Mouse (Mus musculus) midbrain, embryonic 13.5 days (tissue): ENCODE results near the gene Srp9. TPM values are rescaled to one million over a fixed set of nuclear protein-coding genes. Genes with fewer than 3 reads are reported as not detected.

Experiments used
- ATAC-seq: fragments of 200-750 bp; cut with Nextera tagmentation; 2 replicates; pipeline ENCODE4 v1.8.0; 2017; ENCODE audit warnings: mild to moderate bottlenecking, moderate TSS enrichment, moderate library complexity
- H3K27ac ChIP-seq: fragments of 300-500 bp; sonication (generic); 2 replicates; pipeline ENCODE4 v1.5.1; 2015; ENCODE audit warnings: inconsistent platforms, mild to moderate bottlenecking, moderate library complexity
- H3K27me3 ChIP-seq: fragments of 300-500 bp; sonication (generic); 2 replicates; pipeline ENCODE4 v1.6.1; 2015; ENCODE audit warnings: mild to moderate bottlenecking, inconsistent platforms
- H3K36me3 ChIP-seq: fragments of 300-500 bp; sonication (generic); 2 replicates; pipeline ENCODE4 v1.6.1; 2015; ENCODE audit warnings: mild to moderate bottlenecking, inconsistent platforms
- H3K4me1 ChIP-seq: fragments of 300-500 bp; sonication (generic); replicated peaks from 2 replicates; pipeline ENCODE4 v1.6.1; 2015; ENCODE audit warnings: inconsistent platforms
- H3K4me2 ChIP-seq: fragments of 300-500 bp; sonication (generic); replicated peaks from 2 replicates; pipeline ENCODE4 v1.6.1; 2015; ENCODE audit warnings: moderate library complexity, mild to moderate bottlenecking, inconsistent platforms
- H3K4me3 ChIP-seq: fragments of 300-500 bp; sonication (generic); replicated peaks from 2 replicates; pipeline ENCODE4 v1.5.1; 2015; ENCODE audit warnings: mild to moderate bottlenecking, inconsistent platforms
- H3K9ac ChIP-seq: fragments of 300-500 bp; sonication (generic); replicated peaks from 2 replicates; pipeline ENCODE4 v1.6.1; 2015; ENCODE audit warnings: mild to moderate bottlenecking, inconsistent platforms
- H3K9me3 ChIP-seq: fragments of 300-500 bp; sonication (generic); 2 replicates; pipeline ENCODE4 v1.6.1; 2016; ENCODE audit warnings: mild to moderate bottlenecking, inconsistent platforms
- WGBS: fragments of 180-500 bp; shearing (Covaris S2); methylation state at CpG from one replicate; pipeline ENCODE4 v1.1.7; 2015; 5-methylcytosine and 5-hydroxymethylcytosine counted together
- polyA plus RNA-seq: library from polyadenylated mRNA; unstranded; fragments of >200 nt; fragmentation: Nextera tagmentation; extraction: Ambion mirVana; gene quantifications from 2 replicates; pipeline ENCODE4 v1.2.1, GENCODE M21; 2015

The Srp9 gene
- 135 and 142 TPM in 2 replicates for polyA plus RNA-seq

DNA sequence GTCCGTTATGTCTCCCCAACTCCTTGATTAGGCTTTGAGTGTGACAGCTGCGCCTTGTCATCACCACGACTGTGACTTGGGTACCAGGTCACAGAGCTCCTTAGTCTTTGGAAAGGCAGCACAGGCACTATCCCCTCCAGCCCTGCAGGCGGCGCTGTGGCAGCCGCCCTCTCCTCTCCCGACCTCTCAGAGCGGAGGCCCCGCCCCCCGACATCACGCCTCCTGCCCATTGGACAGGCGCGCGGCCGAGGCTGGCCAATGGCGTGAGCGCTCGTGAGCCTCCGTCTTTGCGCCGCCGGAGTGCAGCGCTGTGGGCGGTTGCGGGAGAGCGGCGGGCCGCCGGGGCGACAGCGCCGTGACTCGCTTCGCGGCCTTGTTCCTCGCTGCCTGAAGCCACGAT, at the start of gene Srp9:
Srp9 (plus strand) TSS at position 232 of the 400 bp plus-strand sequence.
- WGBS, result under 1% methylated on average over 37 of the region's 37 CpGs
- Histone ChIP-seq H3K27ac (peak within 1 kb of the TSS; percentile 83), H3K4me2 (peak within 1 kb of the TSS; percentile 67), H3K4me1 (peaks cover 28% of the 10 kb centered on the region), H3K9me3 (no peaks in the 10 kb centered on the region), H3K9ac (peak within 1 kb of the TSS; percentile 86), H3K27me3 (no peaks in the 10 kb centered on the region), H3K36me3 (peaks cover 14% of the 10 kb centered on the region), H3K4me3 (peak within 1 kb of the TSS; percentile 91)
- ATAC-seq, result peak; percentile 98

DNA sequence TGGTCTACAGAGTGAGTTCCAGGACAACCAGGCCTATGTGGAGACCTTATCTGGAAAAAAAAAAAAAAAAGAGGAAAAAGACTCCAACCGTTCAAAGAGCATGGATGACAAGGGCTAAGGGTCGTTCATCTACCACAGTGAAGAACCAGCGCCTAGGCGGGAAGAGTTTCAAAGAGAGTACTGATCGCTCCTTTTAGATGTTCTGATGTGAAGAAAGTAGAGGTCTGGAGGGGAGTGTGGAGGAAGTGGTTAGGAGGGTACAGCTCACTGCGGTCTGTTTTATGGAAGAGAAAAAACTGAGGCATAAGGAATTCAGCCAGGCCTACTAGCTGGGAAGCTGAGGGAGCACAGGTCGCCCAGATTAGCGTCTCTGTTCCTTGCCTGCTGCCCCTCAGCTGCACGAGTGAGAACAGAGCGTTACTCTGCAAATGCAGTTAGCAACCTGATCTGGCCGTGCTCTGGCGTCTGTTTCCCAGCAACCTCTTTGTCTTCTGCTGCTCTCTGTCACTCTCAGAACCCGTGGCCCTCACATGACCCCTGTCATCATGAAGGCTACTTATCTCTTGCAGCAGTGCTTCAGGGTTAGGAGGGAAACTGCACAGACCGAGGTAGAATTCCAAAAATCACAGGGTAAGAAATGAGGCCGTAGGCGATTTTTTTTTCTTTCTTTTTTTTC, 42.7 kb upstream of the Srp9 start:
- no peak overlapping the region for H3K4me3 ChIP-seq
- peaks cover 12% of the 10 kb centered on the region for H3K4me1 ChIP-seq
- peaks cover 7% of the 10 kb centered on the region; the same call in 1 of the 2 replicates for H3K9me3 ChIP-seq
- H3K27ac ChIP-seq, result peak overlapping the region; percentile 48
- no peaks in the 10 kb centered on the region for H3K36me3 ChIP-seq
- ATAC-seq, result peak; percentile 37; the same call in 1 of the 2 replicates
- H3K9ac ChIP-seq, result peak overlapping the region; percentile 29; the same call in 1 of the 2 replicates
- peak overlapping the region; percentile 24 for H3K4me2 ChIP-seq
- H3K27me3 ChIP-seq, result no peaks in the 10 kb centered on the region
- WGBS, result 28% methylated on average over 16 of the region's 16 CpGs

DNA sequence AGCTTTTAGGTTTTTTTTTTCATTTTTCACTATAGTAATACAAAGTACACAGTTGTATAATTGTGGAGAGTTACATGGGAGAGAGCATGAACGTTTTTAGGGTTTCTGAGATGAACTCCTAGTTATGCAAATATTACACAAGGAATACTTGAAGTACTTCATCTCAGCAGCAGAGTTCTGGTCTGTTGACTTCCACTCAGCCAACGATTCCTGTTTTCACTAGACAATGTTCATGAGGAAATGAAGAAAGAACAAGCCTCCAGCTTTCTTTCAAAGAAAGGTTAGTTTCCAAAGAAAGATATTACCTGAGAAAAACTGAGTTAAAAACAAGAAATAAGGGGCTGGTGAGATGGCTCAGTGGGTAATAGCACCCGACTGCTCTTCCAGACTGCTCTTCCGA, 41.1 kb upstream of the Srp9 start:
- no peak overlapping the region for H3K4me3 ChIP-seq
- peaks cover 2% of the 10 kb centered on the region; the same call in 1 of the 2 replicates for H3K9me3 ChIP-seq
- no peak for ATAC-seq
- peaks cover 21% of the 10 kb centered on the region for H3K4me1 ChIP-seq
- 88% methylated on average over 4 of the region's 4 CpGs for WGBS
- H3K9ac ChIP-seq, result no peak overlapping the region
- no peaks in the 10 kb centered on the region for H3K36me3 ChIP-seq
- no peaks in the 10 kb centered on the region for H3K27me3 ChIP-seq
- H3K27ac ChIP-seq, result no peak overlapping the region
- H3K4me2 ChIP-seq, result no peak overlapping the region

DNA sequence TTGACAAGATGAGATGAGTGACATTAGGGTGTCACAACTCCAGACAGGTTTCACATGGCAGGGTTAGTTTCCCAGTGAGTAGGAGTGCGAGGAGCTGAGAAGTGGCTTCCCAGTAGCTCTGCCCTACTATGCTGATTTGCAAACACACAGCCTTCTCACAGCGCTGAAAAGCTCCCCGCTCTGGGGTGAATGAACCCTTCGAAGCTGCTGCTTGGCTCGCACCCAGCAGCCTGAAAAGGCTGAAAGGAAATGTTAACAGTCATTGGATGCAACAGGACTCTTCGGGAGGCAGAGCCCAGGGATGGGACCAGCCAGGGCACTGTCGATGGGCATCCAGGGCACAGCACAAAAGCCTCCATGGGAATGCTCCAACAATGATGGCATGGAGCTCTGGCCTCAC, 37.8 kb upstream of the Srp9 start:
- Histone ChIP-seq H3K9ac (no peak overlapping the region), H3K36me3 (no peaks in the 10 kb centered on the region), H3K27ac (peak overlapping the region; percentile 3; the same call in 1 of the 2 replicates), H3K4me2 (no peak overlapping the region), H3K4me1 (peaks cover 47% of the 10 kb centered on the region), H3K4me3 (no peak overlapping the region), H3K27me3 (no peaks in the 10 kb centered on the region), H3K9me3 (no peaks in the 10 kb centered on the region)
- 38% methylated on average over 7 of the region's 7 CpGs for WGBS
- ATAC-seq, result 0 out of 2 replicates have a peak, but pooled peaks have one; percentile 29

DNA sequence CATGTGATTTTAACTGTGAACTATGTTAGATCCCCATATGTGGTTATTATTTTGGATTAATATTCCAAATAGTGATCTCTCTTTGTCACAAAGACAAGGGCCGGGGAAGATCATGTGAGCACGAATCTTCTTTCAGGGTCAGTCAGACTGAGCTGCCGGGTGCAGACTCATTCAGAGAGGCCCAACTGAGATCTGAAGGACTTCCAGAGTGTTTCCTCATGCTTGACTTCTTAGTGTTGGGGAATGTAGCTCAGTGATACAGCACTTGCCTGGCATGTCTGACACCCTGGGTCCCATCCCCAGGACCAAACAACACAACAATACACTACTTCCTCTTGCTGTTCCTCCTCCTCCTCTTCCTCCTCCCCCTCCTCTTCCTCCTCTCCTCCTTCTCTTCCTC, 37.2 kb upstream of the Srp9 start:
- Histone ChIP-seq H3K36me3 (no peaks in the 10 kb centered on the region), H3K4me1 (peaks cover 42% of the 10 kb centered on the region), H3K27me3 (no peaks in the 10 kb centered on the region), H3K4me3 (no peak overlapping the region), H3K9ac (no peak overlapping the region), H3K9me3 (no peaks in the 10 kb centered on the region), H3K4me2 (no peak overlapping the region), H3K27ac (no peak overlapping the region)
- WGBS, result 78% methylated on average over 3 of the region's 3 CpGs
- ATAC-seq, result no peak

DNA sequence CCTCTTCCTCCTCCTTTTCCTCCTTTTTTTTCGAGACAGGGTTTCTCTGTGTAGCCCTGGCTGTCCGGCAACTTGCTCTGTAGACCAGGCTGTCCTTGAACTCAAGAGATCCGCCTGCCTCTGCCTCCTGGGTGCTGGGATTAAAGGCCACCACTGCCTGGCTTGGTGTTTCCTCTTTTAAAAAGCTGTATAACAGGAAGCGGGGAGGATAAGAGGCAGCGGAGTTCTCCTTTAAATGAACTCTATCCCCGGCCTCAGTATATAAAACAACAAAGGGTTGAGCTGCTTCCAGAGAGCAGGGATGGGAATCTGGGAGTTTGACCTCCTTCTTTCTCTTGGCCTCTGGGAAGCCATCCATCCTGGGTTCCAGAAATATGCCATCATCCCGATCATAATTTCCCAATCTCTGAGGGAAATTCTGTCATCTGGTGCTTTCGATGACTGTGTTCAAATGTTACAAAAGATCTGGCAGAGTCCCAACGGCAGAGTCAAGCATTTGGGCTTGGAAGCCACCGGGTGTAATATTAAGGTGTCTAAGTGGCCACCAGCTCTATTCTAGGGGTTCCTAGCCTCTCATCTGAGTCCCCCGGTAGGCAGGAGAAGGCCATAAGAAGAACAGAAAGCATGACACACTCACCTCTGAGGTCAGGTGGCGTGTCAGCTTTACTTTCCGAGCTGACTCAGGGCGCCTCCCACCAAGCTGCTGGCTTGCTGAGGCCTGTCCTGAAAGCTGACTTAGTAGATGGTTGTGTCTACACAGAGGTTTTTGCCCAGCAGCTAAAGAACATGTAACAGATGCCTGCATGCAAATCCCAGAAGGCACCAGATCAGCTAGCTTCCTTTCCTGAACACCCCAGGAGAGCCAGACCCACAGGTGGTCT, 36.5 kb upstream of the Srp9 start:
- Histone ChIP-seq H3K4me1 (peaks cover 42% of the 10 kb centered on the region), H3K36me3 (no peaks in the 10 kb centered on the region), H3K27ac (no peak overlapping the region), H3K9ac (no peak overlapping the region), H3K9me3 (no peaks in the 10 kb centered on the region), H3K4me2 (no peak overlapping the region), H3K27me3 (no peaks in the 10 kb centered on the region), H3K4me3 (no peak overlapping the region)
- no peak for ATAC-seq
- WGBS, result 92% methylated on average over 14 of the region's 14 CpGs

DNA sequence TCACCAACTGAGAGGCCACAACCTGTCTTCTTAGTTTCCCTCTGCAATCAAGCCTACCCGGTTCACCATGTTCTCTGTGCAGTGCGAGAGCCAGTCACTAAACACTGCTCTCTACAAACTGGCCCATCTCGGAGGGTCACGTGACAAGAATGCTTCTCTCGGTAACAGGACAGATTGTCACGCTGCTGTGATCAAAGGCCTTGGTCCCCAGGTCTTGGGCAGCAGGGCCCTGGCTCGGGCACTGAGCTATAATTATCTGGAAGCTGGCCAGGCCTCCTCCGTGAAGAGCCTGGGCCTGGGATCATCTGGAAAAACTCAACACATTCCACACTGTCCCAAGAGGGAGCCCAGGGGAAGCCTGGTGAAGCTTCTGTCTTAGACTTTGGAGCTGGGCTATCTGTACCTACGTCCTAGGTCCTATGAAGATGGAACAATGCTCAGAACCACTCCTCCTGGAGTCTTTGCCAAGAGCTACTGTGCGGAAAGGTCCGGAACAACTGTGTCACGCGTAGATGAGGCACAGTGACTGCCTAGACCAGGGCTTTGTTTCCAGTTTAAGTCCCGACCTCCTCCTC, 35.6 kb upstream of the Srp9 start:
- Histone ChIP-seq H3K27ac (peak overlapping the region; percentile 65; the same call in 1 of the 2 replicates), H3K9me3 (no peaks in the 10 kb centered on the region), H3K9ac (0 out of 2 replicates have a peak overlapping the region, but pooled peaks have one; percentile 25), H3K4me3 (no peak overlapping the region), H3K36me3 (no peaks in the 10 kb centered on the region), H3K27me3 (no peaks in the 10 kb centered on the region), H3K4me2 (no peak overlapping the region), H3K4me1 (peaks cover 42% of the 10 kb centered on the region)
- peak; percentile 34 for ATAC-seq
- WGBS, result 45% methylated on average over 14 of the region's 14 CpGs

DNA sequence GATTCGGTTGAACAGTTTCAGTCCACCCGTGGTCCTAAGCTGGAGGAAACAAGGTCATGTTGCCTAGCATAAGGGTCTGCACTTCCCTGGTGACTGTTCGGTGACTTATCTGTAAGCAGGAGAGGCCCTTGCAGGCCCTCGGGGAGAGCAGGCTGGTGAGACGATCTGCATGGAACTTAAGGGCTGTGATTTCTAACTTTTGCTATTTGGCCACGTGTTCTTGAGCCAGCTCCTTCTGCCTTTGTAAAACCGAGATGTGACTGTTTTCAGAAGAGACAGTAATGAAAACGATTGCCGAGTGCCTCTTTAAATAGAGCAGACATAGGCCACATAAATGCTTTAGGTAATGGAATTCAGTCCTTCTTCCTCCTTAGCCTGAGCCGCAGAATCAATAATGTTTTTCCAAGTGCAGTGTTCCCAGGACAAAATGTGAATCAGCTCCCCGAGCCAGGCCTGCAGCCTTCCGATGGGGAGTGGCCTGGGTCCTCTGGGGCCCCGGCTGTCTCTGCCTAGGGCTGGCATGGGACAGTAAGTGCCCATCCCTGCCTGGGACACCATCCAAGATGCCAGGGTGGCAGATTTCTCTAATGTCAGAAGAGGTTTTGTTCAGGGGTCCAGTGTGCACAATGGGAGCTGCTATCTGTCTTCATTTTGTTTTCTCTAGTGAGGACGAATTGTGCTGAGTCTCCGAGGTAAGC, 34.8 kb upstream of the Srp9 start:
- 0 out of 2 replicates have a peak overlapping the region, but pooled peaks have one; percentile 2 for H3K4me2 ChIP-seq
- no peaks in the 10 kb centered on the region for H3K9me3 ChIP-seq
- H3K36me3 ChIP-seq, result no peaks in the 10 kb centered on the region
- WGBS, result 34% methylated on average over 15 of the region's 15 CpGs
- H3K9ac ChIP-seq, result peak overlapping the region; percentile 32; the same call in 1 of the 2 replicates
- no peak overlapping the region for H3K4me3 ChIP-seq
- no peaks in the 10 kb centered on the region for H3K27me3 ChIP-seq
- H3K27ac ChIP-seq, result peak overlapping the region; percentile 65
- ATAC-seq, result peak; percentile 48; the same call in 1 of the 2 replicates
- H3K4me1 ChIP-seq, result peaks cover 45% of the 10 kb centered on the region

DNA sequence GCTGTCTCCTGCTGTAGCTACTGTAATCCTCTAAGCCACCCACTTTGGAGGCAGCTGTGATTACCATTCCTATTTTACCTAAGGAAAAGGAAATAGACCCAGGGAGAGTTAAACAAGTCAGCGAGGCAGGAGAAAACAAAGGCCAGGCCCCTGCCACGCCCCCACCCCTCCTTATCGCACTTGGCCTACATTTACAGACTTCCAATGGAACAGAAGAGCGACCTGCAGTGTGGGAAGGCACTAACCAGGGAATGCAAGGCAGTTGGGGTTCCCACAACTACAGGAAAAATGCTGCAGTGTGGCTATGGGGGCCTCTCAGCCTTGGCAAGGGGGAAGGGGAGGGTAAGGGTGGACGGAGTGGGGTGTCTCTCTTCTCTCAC, 34.2 kb upstream of the Srp9 start:
- Histone ChIP-seq H3K4me3 (no peak overlapping the region), H3K4me2 (0 out of 2 replicates have a peak overlapping the region, but pooled peaks have one; percentile 2), H3K36me3 (no peaks in the 10 kb centered on the region), H3K9me3 (no peaks in the 10 kb centered on the region), H3K4me1 (peaks cover 50% of the 10 kb centered on the region), H3K27me3 (no peaks in the 10 kb centered on the region), H3K9ac (peak overlapping the region; percentile 32; the same call in 1 of the 2 replicates), H3K27ac (peak overlapping the region; percentile 65)
- 28% methylated on average over 5 of the region's 5 CpGs for WGBS
- ATAC-seq, result no peak; the same call in 1 of the 2 replicates

DNA sequence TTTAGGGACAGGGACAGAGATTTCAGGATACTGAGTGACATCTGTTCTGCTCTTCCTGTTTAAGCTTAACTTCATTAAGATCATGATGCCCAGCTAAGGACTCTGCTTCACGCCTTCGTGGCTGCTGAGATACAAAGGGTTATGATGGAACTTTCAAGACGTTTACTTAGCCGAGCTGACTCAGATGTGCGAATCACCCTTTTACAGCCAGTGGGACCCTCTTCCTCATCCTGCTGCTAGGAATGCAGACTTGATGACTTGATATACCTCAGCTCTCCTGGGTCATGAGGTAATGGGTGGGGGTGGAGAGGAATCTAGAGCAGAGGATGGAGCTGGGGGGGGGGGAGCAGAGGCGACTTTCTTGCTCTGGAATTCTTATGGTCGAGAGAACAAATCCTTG, 33.3 kb upstream of the Srp9 start:
- H3K27ac ChIP-seq, result no peak overlapping the region
- WGBS, result 68% methylated on average over 7 of the region's 7 CpGs
- H3K4me1 ChIP-seq, result peaks cover 53% of the 10 kb centered on the region

DNA sequence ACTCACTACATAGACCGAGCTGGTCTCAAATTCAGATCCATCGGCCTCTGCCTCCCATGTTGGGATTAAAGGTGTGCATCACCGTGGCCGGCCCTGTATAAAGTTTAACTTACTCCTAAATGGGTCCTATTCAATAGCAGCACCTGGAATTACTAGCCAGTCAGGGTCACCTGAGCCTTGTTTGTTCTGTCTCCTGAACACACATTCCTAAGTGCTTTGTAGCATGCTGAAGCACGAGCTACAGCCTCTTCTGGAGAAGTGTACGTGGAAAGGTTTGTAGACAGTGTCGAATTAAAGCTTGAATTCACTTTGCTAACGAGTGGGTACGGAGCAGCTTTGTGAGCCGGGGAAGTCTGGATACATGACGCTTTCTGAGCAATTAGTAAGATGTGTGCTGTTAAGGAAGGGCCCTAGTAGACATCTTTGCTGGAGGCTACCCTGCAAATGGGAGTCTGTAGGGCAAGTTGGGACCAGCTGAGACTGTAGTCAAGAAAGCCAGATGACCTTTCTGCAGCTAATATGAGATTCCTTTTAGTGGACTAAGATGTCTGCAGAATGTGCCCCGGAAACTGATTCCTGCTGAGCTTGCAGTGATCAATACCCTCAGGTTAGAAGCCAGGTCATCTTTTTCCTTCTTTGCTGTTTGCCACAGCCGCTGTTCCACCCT, 32.7 kb upstream of the Srp9 start:
- Histone ChIP-seq H3K27ac (no peak overlapping the region), H3K9ac (no peak overlapping the region), H3K4me2 (no peak overlapping the region), H3K27me3 (no peaks in the 10 kb centered on the region), H3K4me3 (no peak overlapping the region), H3K36me3 (no peaks in the 10 kb centered on the region), H3K9me3 (no peaks in the 10 kb centered on the region), H3K4me1 (peaks cover 49% of the 10 kb centered on the region)
- ATAC-seq, result no peak
- 82% methylated on average over 13 of the region's 13 CpGs for WGBS

More for the DNA sequence above, 33.3 kb upstream of the Srp9 start:
- Histone ChIP-seq H3K36me3 (no peaks in the 10 kb centered on the region), H3K9me3 (no peaks in the 10 kb centered on the region), H3K4me2 (no peak overlapping the region), H3K27me3 (no peaks in the 10 kb centered on the region), H3K9ac (no peak overlapping the region), H3K4me3 (no peak overlapping the region)
- no peak for ATAC-seq
